Mouse (Mus musculus): ENCODE measurements around the gene Pex11b.

- TF ChIP-seq POLR2A (IDR thresholded peaks at IDR 0.05; ENCODE audit: insufficient read length, low read depth), result peak; percentile 25
- TF ChIP-seq MAX (IDR thresholded peaks at IDR 0.05; ENCODE audit: low read depth), result no peak
Observed at GRCm38 (mm10) chr3:96598156-96599068, 36.8 kb upstream of the Pex11b start.
